Mouse (Mus musculus) brain, embryonic 14.5 days (tissue): ENCODE measurements around the gene Kdelr3. TPM values are rescaled to one million over a fixed set of nuclear protein-coding genes. Genes with fewer than 3 reads are reported as not detected.

ENCODE experiments used
- DNase-seq: peaks from one replicate; pipeline ENCODE4 v3.0.0-alpha.2; 2011; ENCODE audit warnings: low read depth
- CTCF ChIP-seq: fragments of 200-500 bp; IDR thresholded peaks from 2 replicates; pipeline ENCODE4 v1.5.1; 2012; ENCODE audit warnings: inconsistent platforms, mild to moderate bottlenecking, moderate library complexity, borderline replicate concordance; ENCODE audit not compliant: insufficient read depth, insufficient read length; ENCODE audit errors: extremely low read depth
- POLR2A ChIP-seq: fragments of 200-500 bp; IDR thresholded peaks from 2 replicates; pipeline ENCODE4 v1.6.1; 2012; ENCODE audit warnings: mild to moderate bottlenecking, inconsistent platforms, borderline replicate concordance; ENCODE audit not compliant: poor library complexity, insufficient read depth, insufficient read length, severe bottlenecking; ENCODE audit errors: extremely low read depth
- polyA plus RNA-seq: library from polyadenylated mRNA; depleted of rRNA; stranded (reverse); fragments of >200 nt; gene quantifications from 2 replicates; pipeline ENCODE4 v1.2.3, GENCODE M21; 2012

The Kdelr3 gene
- polyA plus RNA-seq, 1 experiment, result 11.3 TPM

GRCm38 (mm10) chr15:79502891-79503341, 13.3 kb upstream of the Kdelr3 start:
- TF ChIP-seq POLR2A, result no peak
- TF ChIP-seq CTCF, result no peak
- DNase-seq, result peak; percentile 61

- TF ChIP-seq CTCF (no peak), POLR2A (no peak)
Observed at GRCm38 (mm10) chr15:79503438-79503837, 12.8 kb upstream of the Kdelr3 start.

GRCm38 (mm10) chr15:79504707-79505452, 11.3 kb upstream of the Kdelr3 start, which contains the start of gene Kcnj4:
Kcnj4 (minus strand) TSS chr15:79505241.
- no peak for TF ChIP-seq CTCF
- no peak for TF ChIP-seq POLR2A
- no peak for DNase-seq

More at GRCm38 (mm10) chr15:79503438-79503837, 12.8 kb upstream of the Kdelr3 start:
- no peak for DNase-seq

GRCm38 (mm10) chr15:79505616-79506283, 10.5 kb upstream of the Kdelr3 start:
- peak; percentile 79 for DNase-seq
- TF ChIP-seq CTCF, result no peak
- no peak for TF ChIP-seq POLR2A

DNA sequence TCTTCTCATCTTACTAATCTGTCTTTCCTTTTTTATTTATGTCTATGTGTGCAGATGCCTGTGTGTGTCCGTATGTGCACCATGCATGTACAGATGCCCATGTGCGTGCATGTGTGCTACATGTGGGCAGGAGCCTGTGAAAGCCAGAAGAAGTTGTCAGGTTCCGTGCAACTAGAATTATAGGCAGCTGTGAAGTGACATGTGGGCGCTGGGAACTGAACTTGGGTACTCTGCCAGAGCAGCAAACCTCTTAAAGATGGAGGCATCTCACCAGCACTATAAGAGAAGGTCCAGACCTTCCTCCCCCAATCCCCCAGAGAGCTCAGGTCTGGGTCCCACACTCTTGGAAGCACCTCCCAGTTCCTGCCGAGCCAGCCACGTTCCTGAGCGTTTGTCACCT, 9.8 kb upstream of the Kdelr3 start:
- DNase-seq, result no peak
- TF ChIP-seq POLR2A (no peak), CTCF (no peak)

DNA sequence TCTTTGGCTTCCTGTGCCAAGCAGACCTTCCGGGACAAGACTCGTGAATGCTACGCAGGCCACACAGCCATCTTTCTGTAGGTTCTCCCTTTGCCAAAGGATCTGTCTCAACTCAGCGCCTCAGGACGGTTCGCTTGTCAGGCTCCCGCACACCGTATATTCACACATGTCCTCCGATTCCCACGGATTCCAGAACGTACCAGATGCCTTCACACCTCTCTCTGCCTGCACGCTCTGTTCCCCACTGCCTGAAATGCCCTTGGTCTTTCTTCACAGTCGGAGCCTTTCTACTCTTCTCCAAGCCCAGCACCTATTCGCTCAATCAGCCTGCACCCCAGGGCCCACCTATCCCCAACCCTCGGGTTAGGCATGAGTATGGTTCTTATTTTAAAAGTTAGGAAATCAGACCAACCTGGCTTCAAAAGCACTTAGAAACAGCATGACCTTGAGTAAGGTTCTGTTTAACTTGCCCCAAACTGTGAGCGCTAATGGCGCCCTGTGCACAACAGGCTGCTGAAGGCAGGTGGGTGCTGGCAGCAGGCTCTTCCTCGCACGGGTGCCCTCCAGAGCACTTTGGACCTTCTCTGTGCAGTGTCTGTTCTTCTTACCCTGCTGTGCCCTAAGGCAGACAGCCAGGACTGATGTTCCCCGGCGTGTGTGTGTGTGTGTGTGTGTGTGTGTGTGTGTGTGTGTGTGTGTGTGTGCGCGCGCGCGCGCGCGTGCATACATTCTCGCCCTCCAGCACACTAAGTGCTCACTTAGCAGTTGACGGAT, 9.0 kb upstream of the Kdelr3 start:
- DNase-seq, result no peak
- TF ChIP-seq POLR2A (no peak), CTCF (no peak)

DNA sequence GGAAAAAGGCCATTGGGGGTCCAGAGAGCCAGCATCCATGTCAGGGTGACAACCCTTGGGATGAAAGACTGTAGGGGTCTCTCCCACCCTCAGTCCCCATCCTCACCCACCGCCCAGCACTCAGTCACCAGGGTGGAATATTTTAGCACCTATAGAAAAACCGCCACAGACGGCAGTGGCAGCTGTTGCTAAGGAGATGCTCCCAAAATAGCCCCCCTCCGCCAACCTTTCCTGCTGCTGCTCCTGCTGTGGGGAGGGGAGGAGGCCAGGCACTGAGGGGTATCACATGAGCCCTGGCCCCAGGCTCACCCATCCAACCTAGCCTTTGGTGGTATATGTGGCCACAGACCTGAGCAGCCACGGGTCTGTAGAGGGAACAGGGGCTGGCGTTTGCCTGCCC, 6.2 kb upstream of the Kdelr3 start:
- no peak for DNase-seq
- TF ChIP-seq POLR2A (no peak), CTCF (no peak)

DNA sequence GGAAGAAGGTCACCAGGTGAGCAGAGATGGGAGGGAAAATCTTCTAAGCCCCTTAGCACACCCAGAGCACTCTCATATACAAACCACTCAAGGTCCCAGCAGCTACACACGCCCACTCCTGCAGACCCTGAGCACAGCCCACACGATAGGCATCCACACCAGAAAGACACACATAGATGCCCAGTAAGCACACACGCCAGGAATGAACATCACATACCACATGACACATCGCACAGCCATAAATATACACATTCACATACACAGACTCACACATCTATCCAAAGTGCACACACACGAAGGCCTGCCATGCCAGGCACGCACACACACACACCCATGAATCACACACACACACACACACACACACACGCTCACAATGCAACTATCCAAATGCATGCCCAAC, 5.8 kb upstream of the Kdelr3 start:
- no peak for DNase-seq
- TF ChIP-seq CTCF (no peak), POLR2A (no peak)

- TF ChIP-seq CTCF, result no peak
- no peak for TF ChIP-seq POLR2A
- DNase-seq, result peak; percentile 91
Observed at GRCm38 (mm10) chr15:79511553-79512320, 4.5 kb upstream of the Kdelr3 start.

DNA sequence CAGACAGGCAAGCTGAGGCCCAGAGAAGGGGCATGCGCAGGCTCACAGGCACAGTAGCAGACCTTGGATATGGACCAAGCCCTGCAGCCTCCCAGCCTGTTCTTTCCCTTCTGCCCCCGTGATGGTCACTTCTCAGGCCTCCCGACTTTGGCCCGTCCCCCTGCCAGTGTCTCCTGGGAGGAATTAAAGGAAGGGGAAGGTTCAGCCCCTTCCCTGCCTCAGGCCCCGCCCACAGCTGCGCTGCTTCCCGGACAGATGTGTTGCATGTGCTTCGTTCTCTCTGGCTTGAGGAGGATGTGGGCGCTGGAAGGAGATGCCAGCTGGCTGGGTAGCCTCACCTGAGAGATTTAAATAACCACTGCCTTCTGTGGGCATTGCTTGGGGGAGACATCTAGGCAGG, 2.3 kb upstream of the Kdelr3 start:
- no peak for TF ChIP-seq CTCF
- no peak for TF ChIP-seq POLR2A
- DNase-seq, result no peak
